8 mouse cellular contexts compared by ENCODE assay signal in the genomic region with DNA sequence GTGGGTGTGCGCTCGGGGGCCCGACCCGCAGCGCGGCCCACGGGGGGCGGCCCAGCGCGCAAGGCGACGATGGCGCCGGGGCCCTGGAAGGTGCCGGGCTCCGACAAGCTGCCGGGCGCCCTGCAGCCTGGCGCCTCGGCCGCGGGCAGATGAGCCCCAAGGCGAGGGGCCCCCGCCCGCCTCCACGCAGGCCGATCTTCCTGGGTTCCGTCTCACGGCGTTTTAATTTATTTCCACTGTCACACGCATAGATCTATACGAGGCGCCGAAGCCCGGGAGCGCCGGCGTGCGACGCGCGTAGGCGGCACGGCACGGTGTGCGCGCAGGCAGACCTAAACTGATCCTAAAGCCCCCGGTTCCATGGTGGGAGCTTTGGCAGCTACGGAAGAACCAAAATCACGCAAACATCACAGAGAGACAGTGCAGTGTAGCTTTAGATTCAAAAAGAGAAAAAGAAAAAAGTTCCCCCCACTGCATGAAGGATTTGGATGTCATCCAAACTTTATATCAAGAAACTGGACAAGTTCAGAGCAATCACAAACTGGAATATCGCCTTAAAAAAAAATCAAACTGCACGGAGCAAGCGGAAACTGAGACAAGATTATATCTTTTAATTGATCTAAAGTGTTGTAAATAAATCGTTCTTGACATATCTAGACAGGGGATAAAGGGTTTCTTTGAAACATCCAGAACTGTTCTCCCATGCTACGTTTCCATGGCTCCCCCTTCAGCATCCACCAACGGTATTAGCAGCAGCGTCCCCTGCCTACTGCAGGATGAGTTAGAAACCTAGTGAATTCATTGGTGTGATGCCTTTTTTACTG.
DNase-seq lines count a peak whose midpoint lies in the region; ATAC-seq and TF ChIP-seq lines count a peak whose summit lies in the region.

No protein-coding gene starts in this region.

- peak overlapping the region; percentile 96 for H3K27ac ChIP-seq in kidney, embryonic 16.5 days (ENCODE audit: low read length)
- peak overlapping the region; percentile 77 for H3K27ac ChIP-seq in liver, embryonic 16.5 days (ENCODE audit: low read length)
- H3K27ac ChIP-seq in olfactory bulb, adult 2 months (ENCODE audit: insufficient read depth, low read depth, low read length) = peak overlapping the region; percentile 89

- DNase-seq in CD4-positive helper T cell, adult 2 months (ENCODE audit: low read depth, low spot score) = peak; percentile 70
- DNase-seq in MEL-GATA-1-ER (ENCODE audit: extremely low read depth, low read depth) = peak; percentile 71
- DNase-seq in cerebellum, postnatal 14 days = peak; percentile 65 to 66
- peak; percentile 13 to 60 for DNase-seq in heart, adult 18-20 months
- DNase-seq in c-Kit-positive CD71-positive TER-119-positive erythroid progenitor cells, embryonic 14.5 days (ENCODE audit: low spot score) = no peak

- peak overlapping the region; percentile 78 for H3K4me3 ChIP-seq in kidney, embryonic 16.5 days (ENCODE audit: low read length)
- H3K4me3 ChIP-seq in liver, embryonic 16.5 days (ENCODE audit: low read depth, low read length) = peak overlapping the region; percentile 62
- H3K4me3 ChIP-seq in olfactory bulb, adult 2 months (ENCODE audit: insufficient read depth, low read depth, low read length) = peak overlapping the region; percentile 79

- H3K36me3 ChIP-seq in kidney, embryonic 16.5 days (ENCODE audit: insufficient read depth, low read length) = no peaks in the 10 kb centered on the region
- no peaks in the 10 kb centered on the region for H3K36me3 ChIP-seq in liver, embryonic 16.5 days (ENCODE audit: control insufficient read depth, insufficient read depth)

- H3K4me1 ChIP-seq in kidney, embryonic 16.5 days (ENCODE audit: insufficient read depth, low read length) = no peaks in the 10 kb centered on the region
- H3K4me1 ChIP-seq in liver, embryonic 16.5 days (ENCODE audit: control insufficient read depth, low read depth, low read length) = no peaks in the 10 kb centered on the region
- H3K4me1 ChIP-seq in olfactory bulb, adult 2 months (ENCODE audit: control insufficient read depth, insufficient read depth, low read length) = peaks cover 3% of the 10 kb centered on the region; the same call in 1 of the 2 replicates

- peak overlapping the region; percentile 88 for H3K4me2 ChIP-seq in kidney, embryonic 16.5 days (replicated peaks; ENCODE audit: low read depth, low read length)
- peak overlapping the region; percentile 62 for H3K4me2 ChIP-seq in liver, embryonic 16.5 days (ENCODE audit: low read depth, low read length)

- peak overlapping the region; percentile 85 for H3K9ac ChIP-seq in kidney, embryonic 16.5 days (replicated peaks; ENCODE audit: low read length)
- H3K9ac ChIP-seq in liver, embryonic 16.5 days (ENCODE audit: low read depth, low read length) = peak overlapping the region; percentile 54

- H3K9me3 ChIP-seq in kidney, embryonic 16.5 days (ENCODE audit: low read length) = no peaks in the 10 kb centered on the region
- H3K9me3 ChIP-seq in liver, embryonic 16.5 days (replicated peaks; ENCODE audit: control insufficient read depth, low read length) = no peaks in the 10 kb centered on the region

- no peak for TF ChIP-seq CTCF in olfactory bulb, adult 2 months (IDR thresholded peaks at IDR 0.05; ENCODE audit: insufficient read depth, low read depth, low read length)

- H3K27me3 ChIP-seq in kidney, embryonic 16.5 days (ENCODE audit: insufficient read depth, low read length) = no peaks in the 10 kb centered on the region
- H3K27me3 ChIP-seq in liver, embryonic 16.5 days (ENCODE audit: control insufficient read depth, insufficient read depth, low read depth, low read length) = peaks cover 23% of the 10 kb centered on the region

- TF ChIP-seq POLR2A in olfactory bulb, adult 2 months (IDR thresholded peaks at IDR 0.05; ENCODE audit: insufficient read depth, low read depth, low read length) = peak; percentile 39; the same call in 1 of the 2 replicates

- peak; percentile 52 for ATAC-seq in kidney, embryonic 16.5 days (ENCODE audit: low FRiP score, low TSS enrichment)
- peak; percentile 16; the same call in 1 of the 2 replicates for ATAC-seq in liver, embryonic 16.5 days (ENCODE audit: low read depth)

- under 1% methylated on average over 50 of the region's 57 CpGs for WGBS in kidney, embryonic 16.5 days
- WGBS in liver, embryonic 16.5 days (ENCODE audit: insufficient replicate concordance) = 2% methylated on average over 53 of the region's 57 CpGs
- under 1% methylated on average over 55 of the region's 57 CpGs for WGBS in olfactory bulb, adult 2 months
